Mouse (Mus musculus) forebrain, embryonic 15.5 days (tissue): ENCODE measurements around the gene Mre11a. TPM values are rescaled to one million over a fixed set of nuclear protein-coding genes. Genes with fewer than 3 reads are reported as not detected.

Source experiments
- ATAC-seq: fragments of 200-750 bp; cut with Nextera tagmentation; replicated peaks from 2 replicates; pipeline ENCODE4 v1.8.0; 2017; ENCODE audit warnings: mild to moderate bottlenecking, moderate TSS enrichment, moderate library complexity
- H3K27ac ChIP-seq: fragments of 300-500 bp; sonication (generic); replicated peaks from 2 replicates; pipeline ENCODE4 v1.5.1; 2015; ENCODE audit warnings: mild to moderate bottlenecking, inconsistent platforms
- H3K27me3 ChIP-seq: fragments of 300-500 bp; sonication (generic); 2 replicates; pipeline ENCODE4 v1.6.1; 2015; ENCODE audit warnings: inconsistent platforms
- H3K36me3 ChIP-seq: fragments of 300-500 bp; sonication (generic); 2 replicates; pipeline ENCODE4 v1.6.1; 2015; ENCODE audit warnings: mild to moderate bottlenecking, inconsistent platforms
- H3K4me1 ChIP-seq: fragments of 300-500 bp; sonication (generic); 2 replicates; pipeline ENCODE4 v1.6.1; 2015; ENCODE audit warnings: inconsistent platforms
- H3K4me2 ChIP-seq: fragments of 300-500 bp; sonication (generic); replicated peaks from 2 replicates; pipeline ENCODE4 v1.6.1; 2015; ENCODE audit warnings: mild to moderate bottlenecking, inconsistent platforms
- H3K4me3 ChIP-seq: fragments of 300-500 bp; sonication (generic); 2 replicates; pipeline ENCODE4 v1.5.1; 2015; ENCODE audit warnings: mild to moderate bottlenecking, inconsistent platforms
- H3K9ac ChIP-seq: fragments of 300-500 bp; sonication (generic); replicated peaks from 2 replicates; pipeline ENCODE4 v1.6.1; 2015; ENCODE audit warnings: mild to moderate bottlenecking, inconsistent platforms
- H3K9me3 ChIP-seq: fragments of 300-500 bp; sonication (generic); 2 replicates; pipeline ENCODE4 v1.6.1; 2016; ENCODE audit warnings: inconsistent platforms
- WGBS: fragments of 180-500 bp; shearing (Covaris S2); methylation state at CpG from one replicate; pipeline ENCODE4 v1.1.7; 2015; ENCODE audit warnings: mixed read lengths; 5-methylcytosine and 5-hydroxymethylcytosine counted together
- polyA plus RNA-seq: library from polyadenylated mRNA; unstranded; fragments of >200 nt; fragmentation: Nextera tagmentation; extraction: Ambion mirVana; gene quantifications from 2 replicates; pipeline ENCODE4 v1.2.1, GENCODE M21; 2015

Gene Mre11a
- polyA plus RNA-seq, 1 experiment from 2014 or later: 14.8 TPM

- 44% methylated on average over 6 of the region's 6 CpGs for WGBS
- no peak overlapping the region for H3K4me3 ChIP-seq
- no peaks in the 10 kb centered on the region for H3K9me3 ChIP-seq
- no peak overlapping the region for H3K27ac ChIP-seq
- H3K36me3 ChIP-seq: no peaks in the 10 kb centered on the region
- ATAC-seq: no peak
- H3K4me2 ChIP-seq: no peak overlapping the region
- no peaks in the 10 kb centered on the region for H3K27me3 ChIP-seq
- H3K9ac ChIP-seq: no peak overlapping the region
- H3K4me1 ChIP-seq: peaks cover 3% of the 10 kb centered on the region; the same call in 1 of the 2 replicates
Measured at GRCm38 (mm10) chr9:14769811-14770210, 14.6 kb upstream of the Mre11a start.

GRCm38 (mm10) chr9:14770803-14771471 is 13.5 kb upstream of the Mre11a start, which contains the start of gene 1700012B09Rik:
1700012B09Rik (minus strand) TSS chr9:14771030.
- H3K9ac ChIP-seq: no peak within 1 kb of the TSS
- H3K9me3 ChIP-seq: no peaks in the 10 kb centered on the region
- H3K4me3 ChIP-seq: no peak within 1 kb of the TSS
- H3K4me1 ChIP-seq: peaks cover 3% of the 10 kb centered on the region; the same call in 1 of the 2 replicates
- H3K27ac ChIP-seq: no peak within 1 kb of the TSS
- peak; percentile 61 for ATAC-seq
- H3K4me2 ChIP-seq: peak within 1 kb of the TSS; percentile 24
- WGBS: 15% methylated on average over 23 of the region's 23 CpGs
- H3K27me3 ChIP-seq: no peaks in the 10 kb centered on the region
- H3K36me3 ChIP-seq: no peaks in the 10 kb centered on the region

- 88% methylated on average over 2 of the region's 2 CpGs for whole genome bisulfite sequencing
- Histone ChIP-seq H3K9me3 (no peaks in the 10 kb centered on the region), H3K4me1 (peaks cover 3% of the 10 kb centered on the region; the same call in 1 of the 2 replicates), H3K4me2 (no peak overlapping the region), H3K9ac (no peak overlapping the region), H3K27ac (no peak overlapping the region), H3K27me3 (no peaks in the 10 kb centered on the region), H3K4me3 (no peak overlapping the region), H3K36me3 (no peaks in the 10 kb centered on the region)
- ATAC-seq: no peak
Measured at GRCm38 (mm10) chr9:14772074-14772473, 12.4 kb upstream of the Mre11a start.

GRCm38 (mm10) chr9:14773813-14774212 is 10.6 kb upstream of the Mre11a start:
- Histone ChIP-seq H3K9ac (no peak overlapping the region), H3K27ac (no peak overlapping the region), H3K36me3 (no peaks in the 10 kb centered on the region), H3K4me3 (no peak overlapping the region), H3K4me2 (no peak overlapping the region), H3K4me1 (peaks cover 3% of the 10 kb centered on the region; the same call in 1 of the 2 replicates), H3K27me3 (no peaks in the 10 kb centered on the region), H3K9me3 (no peaks in the 10 kb centered on the region)
- 52% methylated on average over 2 of the region's 2 CpGs for WGBS
- no peak for ATAC-seq

- H3K4me2 ChIP-seq: no peak overlapping the region
- H3K27ac ChIP-seq: no peak overlapping the region
- H3K36me3 ChIP-seq: peaks cover 30% of the 10 kb centered on the region
- H3K4me3 ChIP-seq: no peak overlapping the region
- no peaks in the 10 kb centered on the region for H3K27me3 ChIP-seq
- no peaks in the 10 kb centered on the region for H3K4me1 ChIP-seq
- no peak for ATAC-seq
- WGBS: 40% methylated on average over 13 of the region's 13 CpGs
- H3K9ac ChIP-seq: no peak overlapping the region
- no peaks in the 10 kb centered on the region for H3K9me3 ChIP-seq
Measured at GRCm38 (mm10) chr9:14778341-14778740, 6.1 kb upstream of the Mre11a start.

- Histone ChIP-seq H3K9me3 (no peaks in the 10 kb centered on the region), H3K36me3 (peaks cover 26% of the 10 kb centered on the region), H3K4me1 (peaks cover 11% of the 10 kb centered on the region), H3K4me2 (no peak overlapping the region), H3K27ac (no peak overlapping the region), H3K9ac (no peak overlapping the region), H3K27me3 (no peaks in the 10 kb centered on the region), H3K4me3 (no peak overlapping the region)
- WGBS: 94% methylated on average over 6 of the region's 6 CpGs
- ATAC-seq: no peak
Measured at GRCm38 (mm10) chr9:14787356-14787755, 2.9 kb downstream of the Mre11a start.

- H3K9ac ChIP-seq: no peak overlapping the region
- ATAC-seq: no peak
- H3K27ac ChIP-seq: no peak overlapping the region
- WGBS: 93% methylated on average over 2 of the region's 2 CpGs
- H3K4me3 ChIP-seq: no peak overlapping the region
- no peaks in the 10 kb centered on the region for H3K27me3 ChIP-seq
- no peaks in the 10 kb centered on the region for H3K9me3 ChIP-seq
- H3K36me3 ChIP-seq: peaks cover 43% of the 10 kb centered on the region
- H3K4me1 ChIP-seq: no peaks in the 10 kb centered on the region
- no peak overlapping the region for H3K4me2 ChIP-seq
Measured at GRCm38 (mm10) chr9:14805714-14806113, 21.3 kb downstream of the Mre11a start.

GRCm38 (mm10) chr9:14806786-14807185 is 22.3 kb downstream of the Mre11a start:
- H3K9me3 ChIP-seq: no peaks in the 10 kb centered on the region
- H3K4me2 ChIP-seq: no peak overlapping the region
- H3K9ac ChIP-seq: no peak overlapping the region
- H3K27me3 ChIP-seq: no peaks in the 10 kb centered on the region
- no peak for ATAC-seq
- H3K27ac ChIP-seq: no peak overlapping the region
- H3K4me3 ChIP-seq: no peak overlapping the region
- peaks cover 38% of the 10 kb centered on the region for H3K36me3 ChIP-seq
- WGBS: 95% methylated on average over 1 of the region's 1 CpGs
- no peaks in the 10 kb centered on the region for H3K4me1 ChIP-seq

GRCm38 (mm10) chr9:14810111-14810510 is 25.7 kb downstream of the Mre11a start:
- H3K4me2 ChIP-seq: no peak overlapping the region
- peaks cover 32% of the 10 kb centered on the region for H3K36me3 ChIP-seq
- H3K9ac ChIP-seq: no peak overlapping the region
- H3K4me3 ChIP-seq: no peak overlapping the region
- ATAC-seq: no peak
- H3K27me3 ChIP-seq: no peaks in the 10 kb centered on the region
- H3K9me3 ChIP-seq: no peaks in the 10 kb centered on the region
- WGBS: 94% methylated on average over 5 of the region's 5 CpGs
- H3K4me1 ChIP-seq: no peaks in the 10 kb centered on the region
- H3K27ac ChIP-seq: no peak overlapping the region

- Histone ChIP-seq H3K4me3 (no peak overlapping the region), H3K4me2 (no peak overlapping the region), H3K36me3 (peaks cover 30% of the 10 kb centered on the region), H3K9ac (no peak overlapping the region), H3K4me1 (no peaks in the 10 kb centered on the region), H3K27ac (no peak overlapping the region), H3K27me3 (no peaks in the 10 kb centered on the region), H3K9me3 (no peaks in the 10 kb centered on the region)
- ATAC-seq: no peak
Measured at GRCm38 (mm10) chr9:14821396-14821795, 36.9 kb downstream of the Mre11a start.

GRCm38 (mm10) chr9:14824840-14825239 is 40.4 kb downstream of the Mre11a start:
- ATAC-seq: no peak

GRCm38 (mm10) chr9:14827875-14828274 is 43.4 kb downstream of the Mre11a start:
- Histone ChIP-seq H3K4me1 (no peaks in the 10 kb centered on the region), H3K4me2 (no peak overlapping the region), H3K27ac (no peak overlapping the region), H3K27me3 (no peaks in the 10 kb centered on the region), H3K9ac (no peak overlapping the region), H3K4me3 (no peak overlapping the region), H3K36me3 (peaks cover 11% of the 10 kb centered on the region), H3K9me3 (no peaks in the 10 kb centered on the region)
- no peak for ATAC-seq
- 50% methylated on average over 2 of the region's 2 CpGs for WGBS

More at GRCm38 (mm10) chr9:14824840-14825239, 40.4 kb downstream of the Mre11a start:
- Histone ChIP-seq H3K27me3 (no peaks in the 10 kb centered on the region), H3K27ac (no peak overlapping the region), H3K4me3 (no peak overlapping the region), H3K36me3 (peaks cover 11% of the 10 kb centered on the region; the same call in 1 of the 2 replicates), H3K9ac (no peak overlapping the region), H3K4me2 (no peak overlapping the region), H3K9me3 (no peaks in the 10 kb centered on the region), H3K4me1 (no peaks in the 10 kb centered on the region)
- WGBS: 93% methylated on average over 5 of the region's 5 CpGs

- WGBS: 80% methylated on average over 5 of the region's 5 CpGs
- H3K9ac ChIP-seq: no peak overlapping the region
- H3K36me3 ChIP-seq: peaks cover 23% of the 10 kb centered on the region; the same call in 1 of the 2 replicates
- H3K27ac ChIP-seq: no peak overlapping the region
- H3K4me1 ChIP-seq: no peaks in the 10 kb centered on the region
- no peak overlapping the region for H3K4me2 ChIP-seq
- H3K9me3 ChIP-seq: no peaks in the 10 kb centered on the region
- no peak for ATAC-seq
- no peaks in the 10 kb centered on the region for H3K27me3 ChIP-seq
- no peak overlapping the region for H3K4me3 ChIP-seq
Measured at GRCm38 (mm10) chr9:14832046-14832445, 47.6 kb downstream of the Mre11a start.
